Mouse (Mus musculus): Measurements from ENCODE around the gene Trip4.

Gene Trip4

DNA sequence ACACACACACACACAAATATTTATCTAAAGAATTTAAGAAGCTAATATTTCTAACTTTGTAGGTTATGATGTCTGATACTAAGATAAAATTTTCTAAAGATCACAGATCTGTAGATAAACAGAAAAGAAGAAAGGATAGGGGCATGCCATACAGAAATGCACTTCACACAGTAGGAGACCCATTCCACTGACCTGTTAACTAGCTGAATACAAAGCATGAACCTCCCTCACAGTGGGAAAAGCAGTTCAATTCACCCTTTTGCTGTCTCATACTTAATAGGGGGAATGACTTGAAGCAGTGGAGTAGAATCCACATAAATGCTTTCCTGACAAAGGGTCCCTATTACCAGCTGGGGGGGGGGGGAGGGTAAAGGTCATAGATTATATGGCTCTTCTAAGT lies 75.0 kb downstream of the Trip4 start:
- no peak for DNase-seq

DNA sequence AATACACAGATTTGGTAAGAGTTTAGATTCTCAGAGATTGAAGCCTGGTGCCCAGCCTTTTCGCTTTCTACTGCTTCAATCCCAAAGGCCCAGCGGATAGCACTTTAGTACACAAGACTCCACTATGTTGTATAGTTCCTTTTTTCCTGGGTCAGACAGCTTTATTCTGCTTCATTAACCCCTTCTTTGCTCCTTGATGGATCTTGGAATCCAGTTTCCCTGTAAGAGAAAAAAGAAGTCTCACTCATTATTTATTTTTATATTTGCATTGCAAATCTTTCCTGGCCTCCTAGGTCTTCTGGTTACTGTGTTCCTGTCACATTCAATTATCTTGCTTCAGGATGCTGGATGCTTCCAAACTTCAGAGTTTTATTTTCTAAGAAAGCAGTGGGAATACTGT lies 75.4 kb downstream of the Trip4 start:
- DNase-seq, result no peak

DNA sequence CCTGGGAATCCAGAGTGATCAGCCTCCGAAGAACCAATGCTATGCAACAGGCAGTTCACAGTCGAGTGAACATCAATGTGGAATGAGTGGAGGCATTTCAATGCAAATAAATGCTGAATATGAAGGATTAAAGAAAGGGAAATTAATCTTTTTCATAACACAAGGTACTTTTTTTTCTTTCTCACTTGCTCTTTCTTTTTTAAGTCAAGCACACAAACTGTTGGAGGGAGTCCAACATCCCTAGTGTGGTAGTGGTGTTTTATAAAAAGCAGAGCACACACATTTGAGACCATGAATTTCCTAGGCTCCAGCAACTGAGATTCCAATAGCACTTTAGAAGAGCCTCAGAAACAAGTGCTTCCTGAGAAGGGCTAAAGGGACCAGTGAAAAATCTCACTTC lies 76.6 kb downstream of the Trip4 start:
- no peak for DNase-seq

DNA sequence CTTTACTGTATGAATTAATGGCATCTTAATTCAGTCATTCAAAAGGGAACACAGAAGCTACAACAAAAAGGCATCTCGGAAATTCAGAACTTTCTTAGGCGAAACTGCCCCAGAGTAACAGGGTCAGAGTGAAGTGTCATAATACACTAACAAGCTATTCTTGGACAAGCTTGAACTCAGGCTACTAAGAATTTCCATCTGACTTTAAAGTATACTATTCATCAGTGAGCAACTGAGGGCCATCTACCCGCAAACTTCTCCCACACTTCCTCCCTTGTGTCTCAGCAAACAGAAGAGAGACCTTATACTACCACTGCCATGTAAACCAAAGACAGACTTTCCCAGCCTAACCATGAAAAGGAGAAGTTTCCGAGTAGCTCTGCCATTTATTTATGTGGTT lies 77.4 kb downstream of the Trip4 start:
- DNase-seq, result no peak

DNA sequence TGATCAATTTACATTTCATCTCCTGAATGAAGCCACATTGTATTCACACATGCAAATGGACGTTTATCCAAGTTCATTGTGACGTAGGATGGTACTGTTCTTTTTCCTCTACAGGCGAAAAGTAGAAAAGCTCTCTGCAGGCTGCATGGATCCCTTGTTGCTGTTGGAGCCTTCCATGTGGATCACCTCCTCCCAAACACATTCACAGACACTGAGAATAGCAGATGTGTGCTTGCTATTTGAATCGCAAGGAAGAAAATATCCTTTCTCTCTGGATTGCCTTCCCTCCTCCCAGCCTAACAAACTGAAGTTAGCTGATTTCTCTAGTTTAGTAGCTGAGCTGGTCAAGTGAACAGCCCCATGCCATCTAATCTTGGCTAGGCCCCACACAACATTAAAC lies 78.3 kb downstream of the Trip4 start:
- no peak for DNase-seq

DNA sequence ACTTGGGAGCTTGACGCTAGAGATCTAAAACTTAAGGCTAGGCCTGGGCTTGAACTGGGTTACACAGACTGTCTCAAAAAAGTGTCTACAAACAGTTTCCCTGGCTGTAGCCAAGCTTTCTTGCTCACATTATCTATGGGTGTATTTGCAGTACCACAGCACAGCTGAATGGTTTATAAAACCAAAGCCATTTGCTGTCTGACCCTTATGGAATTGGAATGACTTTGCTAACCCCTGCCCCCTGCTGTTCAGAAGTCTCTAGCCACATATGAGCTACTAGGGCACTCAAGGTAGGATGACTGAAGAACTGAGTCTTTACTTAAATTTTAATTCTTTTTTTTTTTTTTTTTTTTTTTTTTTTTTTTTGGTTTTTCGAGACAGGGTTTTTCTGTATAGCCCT lies 79.2 kb downstream of the Trip4 start:
- DNase-seq, result no peak

DNA sequence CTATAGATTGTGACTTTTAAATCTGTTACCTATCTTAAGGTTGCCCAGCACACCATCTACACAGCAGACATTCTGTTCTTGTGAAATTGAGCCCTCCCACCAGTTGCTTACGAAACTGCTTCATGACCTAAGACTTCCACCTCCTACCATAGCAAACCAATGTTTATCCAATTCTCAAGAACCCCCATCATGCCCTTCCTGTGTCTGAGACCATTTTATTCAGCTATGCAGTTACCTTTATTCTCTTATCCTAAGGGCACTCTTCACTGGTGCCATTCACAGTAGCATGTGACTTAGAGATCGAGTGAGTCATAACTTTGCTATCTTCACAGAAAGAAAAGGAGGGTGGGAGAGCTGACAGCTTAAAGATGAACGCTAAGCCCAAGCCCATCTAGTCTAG lies 80.1 kb downstream of the Trip4 start:
- no peak for DNase-seq

DNA sequence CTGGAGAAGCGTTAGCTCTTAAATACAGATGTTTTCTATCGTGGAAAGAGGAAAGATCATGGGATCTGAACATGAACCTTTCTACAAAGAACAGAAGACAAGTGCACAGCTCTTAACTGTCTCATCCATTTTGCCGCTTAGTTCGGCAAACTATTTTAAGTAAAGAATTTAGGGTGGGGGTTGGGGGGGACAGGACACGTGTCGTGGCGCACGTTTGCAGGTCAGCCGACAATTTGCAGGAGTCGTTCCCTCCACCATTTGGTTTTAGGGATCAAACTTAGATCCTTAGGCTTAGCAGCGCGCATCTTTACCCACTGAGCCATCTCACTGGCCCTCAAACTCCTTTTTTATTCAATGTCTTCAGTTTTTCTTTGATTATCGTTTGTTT lies 80.6 kb downstream of the Trip4 start:
- DNase-seq, result no peak

DNA sequence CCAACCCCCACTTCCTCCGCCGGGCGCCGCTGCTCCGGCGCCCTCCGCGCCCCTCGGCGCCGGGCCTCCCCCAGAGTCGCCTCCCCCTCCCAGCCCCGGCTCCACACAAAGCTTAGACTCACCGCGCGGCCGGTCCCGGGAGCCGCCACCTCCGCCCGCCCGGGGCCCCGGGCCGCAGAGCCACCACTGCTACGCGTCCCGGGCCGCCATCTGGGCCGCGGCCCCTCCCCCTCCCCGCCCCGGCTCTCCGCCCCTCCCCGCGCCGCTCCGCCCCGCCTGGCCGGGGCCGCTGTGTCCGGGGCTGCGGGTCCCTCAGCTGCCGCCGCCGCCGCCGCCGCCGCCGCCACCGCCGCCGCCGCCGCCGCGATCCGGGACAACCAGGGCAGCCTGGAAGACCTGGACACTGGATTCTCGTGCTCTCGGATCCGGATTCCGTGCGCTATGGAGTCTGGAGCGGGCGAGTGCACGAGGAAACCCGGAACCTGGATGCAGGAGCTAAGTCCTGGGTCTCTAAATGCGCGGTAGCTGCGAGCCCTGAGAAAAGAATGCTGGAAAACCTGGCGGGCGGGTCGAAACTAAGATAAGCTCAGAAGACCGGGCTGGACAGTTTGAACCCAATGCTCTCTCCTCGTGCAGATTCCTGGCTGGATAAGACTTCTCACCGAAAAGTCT lies 81.1 kb downstream of the Trip4 start, which contains the start of gene Zfp609:
Gene Zfp609, minus strand, starts transcription at position 221 of the 672 bp plus-strand sequence.
- DNase-seq, result peak; percentile 97

DNA sequence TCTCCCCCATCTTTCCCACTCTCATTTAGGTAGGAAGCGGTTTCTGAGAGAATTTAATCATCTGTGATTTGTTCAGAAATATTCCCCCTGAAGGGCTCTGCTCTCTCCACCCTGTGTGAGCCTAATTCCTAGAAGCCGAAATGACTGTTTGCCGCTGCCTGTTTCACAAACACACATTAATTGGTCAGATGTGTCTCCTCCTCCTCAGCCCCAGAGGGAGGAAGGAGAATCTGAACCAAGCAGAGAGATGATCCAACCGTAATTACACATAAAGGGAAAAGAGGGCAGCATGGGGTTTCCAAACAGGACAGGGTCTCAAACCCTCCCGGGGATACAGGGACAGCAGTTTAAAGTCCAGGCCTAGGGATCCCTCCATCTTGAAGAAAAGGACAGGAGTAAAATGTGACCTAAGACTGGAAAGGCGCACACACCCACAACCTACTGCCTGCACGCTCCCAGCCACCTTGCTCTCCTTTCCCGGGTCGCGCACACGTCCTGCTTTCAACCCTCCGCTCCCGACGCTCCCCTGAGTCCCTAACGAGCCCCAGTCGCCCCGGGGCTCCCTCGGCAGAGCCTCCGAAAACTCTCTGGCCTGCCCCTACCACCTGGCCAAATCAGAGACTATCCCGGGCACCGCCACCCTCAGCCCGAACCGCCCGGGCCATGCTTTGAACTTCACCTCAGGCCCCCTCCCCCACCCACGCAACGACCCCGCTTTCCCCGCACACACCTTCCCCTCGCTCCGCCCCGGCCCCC lies 81.8 kb downstream of the Trip4 start:
- peak; percentile 49 for DNase-seq

DNA sequence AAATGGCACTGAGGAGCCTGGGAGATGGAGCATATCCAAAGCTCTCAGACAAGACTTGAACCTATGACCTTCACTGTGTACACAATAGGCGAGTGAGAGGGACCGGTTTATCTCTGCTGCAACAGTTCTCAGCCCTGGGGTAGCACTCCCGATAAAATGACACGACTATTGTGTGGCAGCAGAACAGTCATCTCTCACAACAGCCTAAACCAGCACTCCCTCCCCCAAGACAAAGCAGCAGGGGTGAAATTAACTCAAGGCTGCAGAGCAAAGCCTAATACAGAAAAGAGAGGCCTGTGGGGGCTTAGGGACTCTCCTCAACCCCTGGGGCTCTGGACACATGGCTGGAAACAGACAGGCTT lies 82.4 kb downstream of the Trip4 start:
- DNase-seq, result no peak

DNA sequence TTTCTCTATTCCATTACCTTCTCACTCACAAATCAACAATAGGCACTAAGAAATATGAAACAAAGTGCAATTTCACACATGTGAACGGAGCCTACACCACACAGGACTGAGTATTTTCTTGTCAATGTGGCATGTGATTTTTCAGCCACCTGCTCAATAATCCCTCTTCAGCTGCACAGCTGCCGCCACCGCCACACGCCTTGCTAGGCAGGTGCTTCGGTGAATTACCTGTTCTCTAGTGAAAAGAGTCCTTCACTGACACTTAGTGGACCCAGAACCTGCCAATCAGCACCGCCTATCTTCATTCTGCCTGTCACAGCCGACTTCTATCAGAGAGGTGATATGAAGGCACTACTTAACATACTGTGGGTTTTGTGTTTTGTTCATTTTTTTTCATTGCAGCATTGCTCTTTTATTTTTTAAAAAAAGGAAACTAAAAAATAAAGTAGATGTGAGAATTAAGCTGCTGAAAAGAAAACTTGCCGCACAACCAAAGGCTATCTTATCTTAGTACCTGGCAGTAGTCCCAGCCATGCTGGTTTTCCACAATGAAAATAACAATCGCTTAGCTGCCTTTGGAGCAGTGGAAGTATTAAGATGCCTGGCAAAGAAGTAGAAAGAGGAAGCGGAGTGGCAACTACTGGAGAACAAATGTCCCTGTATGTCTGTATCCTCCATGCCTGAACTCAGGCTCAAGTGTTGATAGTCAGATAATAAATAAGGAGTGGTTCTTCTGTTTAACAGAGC lies 84.7 kb downstream of the Trip4 start:
- no peak for DNase-seq

DNA sequence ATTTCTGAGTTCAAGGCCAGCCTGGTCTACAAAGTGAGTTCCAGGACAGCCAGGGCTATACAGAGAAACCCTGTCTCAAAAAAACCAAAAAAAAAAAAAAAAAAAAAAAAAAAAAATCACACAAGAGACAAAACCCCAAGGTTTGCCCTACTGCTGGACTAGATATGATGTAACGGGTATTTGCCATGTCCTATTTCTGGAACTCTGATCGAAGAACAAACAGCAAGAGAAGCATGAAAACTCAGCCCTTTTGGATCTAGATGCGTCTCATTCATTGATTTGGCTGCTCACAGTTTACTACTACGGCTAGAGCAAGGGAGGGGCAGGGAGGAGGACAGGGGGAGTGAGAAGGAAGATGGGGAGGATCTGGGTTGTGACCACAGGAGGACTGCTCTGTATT lies 86.6 kb downstream of the Trip4 start:
- DNase-seq, result no peak

DNA sequence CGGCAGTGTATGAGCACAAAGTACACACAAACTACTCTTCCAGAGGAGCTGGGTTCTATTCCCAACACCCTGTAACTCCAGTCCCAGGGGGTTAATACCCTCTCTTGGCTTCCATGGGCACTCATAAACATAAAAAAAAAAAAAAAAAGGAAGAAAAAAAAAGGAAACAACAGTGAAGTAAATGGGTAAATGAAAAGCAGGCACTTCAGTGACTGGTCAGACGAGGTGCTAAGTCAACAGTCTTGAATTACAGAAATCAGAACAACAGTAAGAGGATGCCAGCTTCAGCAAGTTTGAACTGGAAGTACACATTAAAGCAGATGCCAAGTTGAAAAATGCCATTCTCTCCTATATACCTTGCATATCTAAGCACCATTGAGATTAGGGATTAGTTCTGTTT lies 88.3 kb downstream of the Trip4 start:
- no peak for DNase-seq

DNA sequence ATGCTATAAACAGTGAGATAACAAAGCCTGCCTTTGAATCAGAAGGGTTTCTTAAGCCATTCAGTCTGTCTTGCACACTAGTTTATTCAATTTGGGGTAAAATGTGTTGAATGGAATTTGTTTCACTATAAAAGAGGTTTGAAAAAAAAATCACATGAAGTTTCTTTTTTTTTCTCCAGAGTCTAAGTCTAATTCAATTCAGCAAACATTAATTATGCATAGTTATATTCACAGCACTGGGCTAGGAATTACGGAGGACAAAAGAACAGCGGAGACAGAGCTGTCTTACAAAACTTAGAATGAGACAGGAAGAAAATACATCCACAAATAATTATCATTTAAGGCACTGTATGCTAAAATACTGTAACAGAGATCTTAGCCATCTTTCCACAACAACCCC lies 90.2 kb downstream of the Trip4 start:
- no peak for DNase-seq

DNA sequence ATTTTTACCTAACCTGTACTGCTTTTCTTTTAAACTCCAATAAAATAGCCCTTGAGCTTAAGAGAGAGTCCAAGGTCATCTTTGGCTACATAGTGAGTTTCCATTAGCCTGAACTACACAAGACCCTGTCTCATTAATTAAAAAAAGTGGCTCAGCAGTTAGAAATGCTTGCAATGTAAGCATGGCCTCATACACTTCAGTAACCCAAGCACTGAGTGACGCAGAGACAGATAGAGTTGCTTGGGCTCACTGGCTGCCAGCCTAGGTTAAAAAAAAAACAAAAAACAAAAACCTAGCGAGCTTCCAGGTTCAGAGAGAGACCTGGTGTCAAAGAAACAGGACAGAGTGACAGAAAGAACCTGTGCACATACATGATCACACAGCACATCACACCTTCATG lies 95.8 kb downstream of the Trip4 start:
- DNase-seq, result no peak

DNA sequence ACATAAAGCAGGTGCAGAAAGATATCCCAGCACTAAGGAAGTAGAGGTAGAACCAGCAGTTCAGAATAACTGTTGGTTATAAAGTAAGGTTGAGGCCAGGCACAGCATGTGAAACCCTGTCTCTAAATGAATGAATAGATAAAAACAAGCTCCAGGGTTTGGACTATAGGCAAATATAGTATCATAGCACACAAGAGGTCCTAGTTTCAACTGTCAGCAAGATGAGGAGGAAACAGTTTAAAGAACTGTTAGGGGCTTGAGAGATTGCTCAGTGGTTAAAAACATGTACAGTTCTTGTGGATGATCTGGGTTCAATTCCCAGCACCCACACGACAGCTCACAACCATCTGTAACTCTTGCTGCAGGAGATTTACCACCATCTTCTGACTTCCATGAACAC lies 96.8 kb downstream of the Trip4 start:
- no peak for DNase-seq

DNA sequence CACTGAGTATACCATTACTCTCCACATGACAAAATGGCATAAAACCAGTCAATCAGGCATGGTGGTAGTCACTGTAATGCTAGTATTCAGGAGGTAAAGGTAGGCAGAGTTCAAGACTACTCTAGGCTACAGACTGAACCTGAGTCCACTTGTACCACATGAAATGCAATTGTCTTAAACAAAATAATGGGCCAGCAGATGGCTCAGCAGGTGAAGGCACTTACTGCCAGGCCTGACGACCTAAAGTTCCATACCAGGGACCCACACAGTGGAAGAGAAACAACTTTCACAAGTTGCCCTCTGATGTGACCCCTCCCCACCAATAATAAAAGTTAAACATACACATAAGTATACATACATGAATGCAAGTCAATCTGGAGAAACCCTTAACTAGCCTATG lies 100.8 kb downstream of the Trip4 start:
- DNase-seq, result no peak

DNA sequence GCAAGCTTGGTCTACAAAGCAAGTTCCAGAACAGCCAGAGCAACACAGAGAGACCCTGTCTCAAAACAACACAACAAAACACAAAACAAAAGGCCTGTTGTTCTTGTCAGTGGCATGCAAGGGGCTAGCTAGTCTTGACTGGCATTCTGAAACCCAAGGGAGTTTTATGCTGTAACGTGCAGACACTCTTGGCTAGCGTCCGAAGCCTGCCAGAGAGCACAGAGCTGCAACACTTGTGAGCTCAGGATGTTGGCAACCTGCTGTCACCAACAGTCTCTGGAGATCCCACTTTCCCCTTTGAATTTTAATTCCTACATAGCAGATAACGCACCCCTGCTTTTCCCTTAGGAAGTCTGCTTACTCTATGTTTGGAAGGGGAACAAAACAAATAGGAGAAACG lies 101.3 kb downstream of the Trip4 start:
- DNase-seq, result peak; percentile 20

DNA sequence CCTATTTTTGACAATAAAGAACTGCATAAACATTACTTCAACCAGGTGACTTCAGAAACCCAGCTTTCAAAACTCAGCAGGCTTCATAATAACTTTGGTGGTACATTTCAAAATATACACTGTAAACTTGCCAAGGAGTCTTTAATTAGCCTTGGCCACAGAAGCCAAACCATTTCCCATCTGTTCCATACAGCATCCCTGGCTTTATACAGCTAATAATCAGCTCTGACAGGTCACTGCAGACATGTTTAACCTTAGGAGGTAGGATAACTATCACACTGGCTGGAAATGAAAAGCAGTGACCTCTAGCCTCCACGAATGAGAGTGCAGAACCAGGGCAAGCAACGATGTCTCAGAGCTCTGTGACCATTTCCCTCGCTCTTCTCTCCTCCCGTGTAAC lies 108.8 kb downstream of the Trip4 start:
- DNase-seq, result no peak

DNA sequence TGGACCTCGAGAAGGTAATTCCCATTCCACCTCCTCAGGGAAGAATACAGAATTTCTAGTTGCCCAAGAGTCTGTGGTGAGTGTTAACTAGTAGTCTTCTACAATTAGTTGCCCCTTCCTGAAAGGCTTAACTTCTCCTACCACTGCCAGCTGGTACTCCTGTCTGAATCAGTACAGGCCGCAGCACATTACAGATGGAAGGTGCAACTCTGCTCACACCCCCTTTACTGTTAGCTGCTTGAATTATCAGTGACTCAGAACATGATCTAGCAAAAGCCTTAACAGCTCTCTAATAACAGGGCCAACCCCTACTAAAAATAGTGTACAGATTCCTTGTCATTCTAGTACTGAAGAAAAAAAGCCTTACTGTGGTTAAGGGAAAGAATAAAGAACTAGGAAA lies 112.9 kb downstream of the Trip4 start:
- DNase-seq, result no peak

DNA sequence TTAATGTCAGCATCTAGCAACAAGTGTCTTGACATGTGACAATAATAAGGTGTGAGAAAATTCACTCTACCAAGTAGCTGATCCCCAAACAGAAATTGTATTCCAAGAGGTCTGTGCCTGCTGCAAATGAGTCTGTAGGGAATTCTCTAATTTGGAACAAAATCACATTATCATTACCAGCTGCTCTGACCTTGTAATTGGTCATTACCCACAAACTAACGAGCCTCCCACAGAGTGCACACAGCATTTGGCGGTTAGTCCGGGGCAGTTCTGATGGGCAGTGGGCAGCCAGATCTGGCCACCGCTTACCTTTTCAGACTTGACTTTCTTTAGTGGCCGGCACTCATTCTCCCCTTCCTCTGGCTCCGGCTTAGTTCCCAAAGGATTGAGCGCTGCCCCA lies 114.3 kb downstream of the Trip4 start:
- DNase-seq, result no peak

DNA sequence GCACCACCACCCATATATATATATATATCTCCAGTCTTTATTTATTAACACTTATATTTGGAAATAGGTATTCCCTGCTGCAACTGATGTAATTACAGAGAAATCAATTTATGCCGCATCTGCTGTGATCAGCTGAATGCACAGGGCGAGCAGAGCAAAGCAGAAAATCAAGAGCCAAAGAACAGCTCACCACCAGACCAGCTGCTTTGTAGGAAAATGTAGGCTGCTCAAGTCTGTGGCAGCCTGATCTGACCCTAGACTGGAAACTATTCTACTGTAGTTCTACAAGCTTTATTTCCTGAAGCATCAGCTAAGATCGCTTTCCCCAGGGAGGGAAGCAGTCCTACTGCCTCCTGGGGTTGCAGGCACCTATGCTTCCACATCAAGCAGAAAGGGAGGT lies 115.1 kb downstream of the Trip4 start:
- no peak for DNase-seq

DNA sequence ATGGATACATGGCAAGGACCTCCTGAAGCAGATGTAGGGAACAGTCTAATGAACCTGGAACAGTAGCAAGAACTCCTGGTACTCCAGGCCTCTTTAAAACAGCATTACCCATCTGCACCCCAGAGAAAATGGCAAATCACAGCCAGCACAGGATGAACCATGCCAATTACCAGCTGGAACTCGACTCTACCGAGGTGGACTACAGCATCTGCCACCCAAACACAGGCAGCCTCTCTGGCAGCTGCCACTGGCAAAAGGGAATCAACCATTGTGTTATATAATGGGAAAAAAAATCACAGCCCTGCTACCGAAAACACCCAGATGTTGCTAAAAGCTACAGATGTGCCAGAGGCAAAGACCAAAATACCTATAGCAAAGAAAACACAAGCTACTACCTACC lies 115.5 kb downstream of the Trip4 start:
- DNase-seq, result no peak

All from right cerebral cortex, postnatal 4 days (tissue).